Mouse (Mus musculus) right cerebral cortex, postnatal 10 days (tissue): ENCODE results near the gene Zfp362.

Source experiments
- DNase-seq, 2 experiments: peaks; one replicate each; pipeline ENCODE4 v3.0.0; 2021; ENCODE audit warnings: low spot score in 2 of 2

The Zfp362 gene

GRCm38 (mm10) chr4:128806043-128806826 is at the start of gene Zfp362:
Zfp362 (minus strand) TSS chr4:128806045.
- DNase-seq: peak; percentile 52 to 65

DNA sequence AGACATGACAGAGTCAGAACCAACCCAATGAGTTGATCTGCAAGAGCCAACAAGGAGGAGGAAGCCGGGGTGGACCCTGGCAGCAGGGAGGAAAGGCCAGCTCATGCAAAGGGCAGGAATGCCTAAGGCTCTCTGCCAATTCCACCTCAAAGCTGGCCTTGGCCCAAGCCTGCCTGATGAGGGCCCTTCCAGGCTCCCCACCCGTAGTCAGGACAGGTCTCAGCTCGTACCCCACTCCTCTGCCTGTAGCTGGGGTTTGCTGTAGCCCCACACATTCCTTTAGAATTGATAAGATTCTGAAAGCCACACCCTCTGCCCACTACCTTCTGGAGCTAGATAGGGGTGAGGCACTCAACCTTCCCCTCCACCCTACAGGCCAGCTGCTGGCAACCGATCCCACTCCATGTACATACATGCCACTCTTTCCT is 49.8 kb upstream of the Zfp362 start:
- DNase-seq: no peak

DNA sequence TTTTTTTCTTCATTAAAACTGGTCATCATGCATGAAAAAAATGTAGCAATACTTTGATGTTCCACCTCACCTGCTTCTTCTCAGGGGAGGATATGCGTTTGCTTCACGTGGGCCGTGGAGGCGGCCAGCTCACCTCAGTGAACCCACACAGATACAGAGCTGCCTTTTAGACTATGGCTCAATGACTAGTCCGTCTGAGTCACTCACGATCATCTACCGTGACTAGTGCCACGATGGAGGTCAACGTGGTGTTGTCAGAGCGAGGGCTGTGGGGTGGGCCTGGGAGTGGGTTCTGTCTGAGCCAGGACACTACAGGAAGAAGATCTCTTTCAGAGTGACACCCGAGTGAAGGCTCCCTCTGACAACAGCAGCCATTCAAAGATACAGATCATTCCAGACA is 47.3 kb upstream of the Zfp362 start:
- DNase-seq: no peak

DNA sequence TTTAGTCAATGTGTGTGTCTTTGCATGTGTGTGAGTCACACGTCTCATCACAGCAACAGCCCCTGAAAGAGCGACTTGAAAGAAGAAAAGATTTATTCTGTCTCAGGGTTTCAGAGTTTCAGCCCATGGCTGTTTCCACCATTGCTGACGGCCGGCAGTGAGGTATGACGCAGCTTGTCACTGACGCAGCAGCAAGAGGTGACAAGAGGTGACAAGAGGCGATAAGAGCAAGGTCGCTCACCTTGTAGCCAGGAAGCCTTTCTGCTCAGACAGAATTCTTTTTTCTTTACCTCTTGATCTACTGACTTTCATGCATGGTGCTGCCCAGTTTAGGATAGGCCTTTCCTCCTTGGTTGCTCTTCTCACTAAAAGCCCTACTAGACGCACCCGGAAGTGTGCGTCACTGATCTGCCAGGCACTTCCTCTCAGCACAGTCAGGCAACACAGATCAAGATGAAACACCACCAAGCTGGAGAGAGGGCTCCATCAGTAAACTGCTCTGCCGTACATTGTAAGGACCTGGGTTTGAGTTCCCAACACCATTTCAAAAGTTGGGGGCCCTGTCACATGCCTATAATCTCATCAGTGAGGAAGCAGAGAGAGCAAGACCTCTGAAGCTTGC is 46.5 kb upstream of the Zfp362 start:
- DNase-seq: no peak

DNA sequence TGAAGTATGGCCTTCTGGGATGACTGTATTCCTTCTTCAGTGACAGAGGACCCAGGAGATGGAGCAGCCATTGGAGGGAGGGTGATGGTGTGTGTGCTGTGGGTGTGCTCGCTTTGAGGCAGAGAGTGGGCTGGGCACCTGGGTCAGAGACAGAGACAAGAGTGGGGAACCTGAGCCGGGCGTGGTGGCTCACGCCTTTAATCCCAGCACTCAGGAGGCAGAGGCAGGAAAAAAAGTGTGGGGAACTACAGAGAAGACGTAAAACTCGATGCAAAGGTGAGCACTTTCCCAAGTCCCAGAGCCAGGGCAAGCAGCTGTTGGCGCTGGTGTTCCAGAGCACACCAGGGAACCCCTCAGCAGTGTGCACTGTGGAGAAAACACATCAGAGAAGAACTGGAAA is 43.8 kb upstream of the Zfp362 start:
- DNase-seq: no peak

- DNase-seq: no peak
Measured at GRCm38 (mm10) chr4:128848961-128849360, 43.1 kb upstream of the Zfp362 start.

DNA sequence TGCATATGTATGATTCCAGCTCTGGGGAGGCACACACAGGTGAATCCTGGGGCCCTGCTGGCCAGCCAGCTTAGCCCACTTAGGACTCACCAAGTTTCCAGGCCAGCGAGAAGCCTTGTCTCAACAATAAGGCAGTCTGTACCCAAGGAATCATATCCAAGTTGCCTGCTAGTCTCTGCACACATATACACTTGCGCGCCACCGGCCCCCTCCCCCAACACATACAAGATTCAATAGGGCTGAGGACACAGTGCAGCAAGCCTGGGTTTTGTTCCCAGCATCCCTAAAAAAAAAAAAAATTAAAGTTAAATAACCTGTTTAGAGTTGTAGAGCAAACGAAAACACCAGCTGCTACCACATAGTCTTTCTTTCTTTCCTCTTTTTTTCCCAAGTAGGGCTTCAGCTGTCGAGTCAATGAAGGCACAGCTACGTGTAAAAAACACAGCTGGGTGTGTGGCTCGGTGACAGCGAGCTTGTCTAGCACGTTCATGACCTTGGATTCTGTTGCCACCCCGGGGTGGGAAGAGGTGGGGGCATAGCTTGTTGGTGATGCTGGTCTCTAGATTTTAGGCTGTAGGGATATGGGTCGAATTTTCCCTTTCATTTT is 39.6 kb upstream of the Zfp362 start:
- DNase-seq: no peak

DNA sequence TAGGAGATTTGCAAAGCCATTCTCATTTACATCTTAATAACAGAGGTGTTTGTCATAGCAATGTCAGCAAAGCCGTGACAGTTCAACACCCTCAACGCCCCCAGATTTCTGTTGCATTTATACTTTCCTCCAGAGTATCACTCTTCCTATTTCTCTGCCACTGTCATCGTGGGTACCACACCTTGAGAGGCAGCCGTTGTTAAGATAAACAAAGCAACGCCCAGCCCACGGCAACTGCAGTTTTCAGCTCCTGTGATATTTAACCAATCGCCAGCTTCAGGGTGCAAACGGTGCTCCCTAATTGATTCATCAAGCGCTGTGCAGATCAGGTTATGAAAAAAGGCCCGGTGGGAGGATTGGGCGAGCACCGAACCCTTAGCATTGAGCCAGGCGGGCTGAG is 38.7 kb upstream of the Zfp362 start:
- DNase-seq: no peak

GRCm38 (mm10) chr4:128841259-128841658 is 35.4 kb upstream of the Zfp362 start:
- no peak for DNase-seq

GRCm38 (mm10) chr4:128839811-128840738 is 34.2 kb upstream of the Zfp362 start:
- peak; percentile 34 to 48 for DNase-seq

DNA sequence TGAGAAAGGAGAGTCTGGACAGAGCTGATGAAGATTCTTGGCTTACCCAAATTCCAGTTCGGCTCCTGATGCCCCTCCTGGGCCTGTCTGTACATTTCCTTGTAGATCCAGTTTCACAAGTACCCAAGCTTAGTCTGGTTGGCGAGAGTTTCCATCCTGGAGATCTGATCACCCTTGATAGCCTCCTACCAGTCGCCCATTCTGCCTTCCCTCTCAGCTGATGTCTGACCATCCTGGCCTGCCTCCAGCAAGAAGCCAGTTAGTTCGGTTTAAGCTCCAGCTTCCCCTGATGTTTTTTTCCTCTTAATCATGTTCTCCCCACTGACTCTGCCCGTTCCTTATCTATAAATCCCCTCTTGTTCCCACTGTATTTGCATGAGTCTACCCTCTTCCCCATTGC is 32.4 kb upstream of the Zfp362 start:
- no peak for DNase-seq

- DNase-seq: no peak
Measured at GRCm38 (mm10) chr4:128824131-128824530, 18.3 kb upstream of the Zfp362 start.

- no peak for DNase-seq
Measured at GRCm38 (mm10) chr4:128820568-128820967, 14.7 kb upstream of the Zfp362 start.

DNA sequence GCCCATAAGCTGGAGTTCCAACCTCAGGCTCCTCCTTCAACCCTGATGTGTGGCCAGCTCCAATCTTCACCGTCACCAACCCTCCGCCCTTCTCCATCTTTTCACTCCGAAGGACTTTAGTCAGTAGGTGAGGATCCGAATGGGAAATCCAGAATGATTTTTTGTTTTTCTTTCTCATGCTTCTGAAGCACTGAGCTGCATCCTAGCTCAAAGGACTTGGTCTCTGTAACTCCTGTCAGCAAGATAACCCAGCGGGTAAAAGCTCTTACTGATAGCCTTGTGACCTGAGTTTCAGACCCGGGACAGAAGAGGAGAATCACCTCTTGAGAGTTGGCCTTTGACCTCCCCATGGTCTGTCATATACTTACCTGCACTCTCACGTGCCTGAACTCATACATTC is 11.2 kb upstream of the Zfp362 start:
- no peak for DNase-seq

DNA sequence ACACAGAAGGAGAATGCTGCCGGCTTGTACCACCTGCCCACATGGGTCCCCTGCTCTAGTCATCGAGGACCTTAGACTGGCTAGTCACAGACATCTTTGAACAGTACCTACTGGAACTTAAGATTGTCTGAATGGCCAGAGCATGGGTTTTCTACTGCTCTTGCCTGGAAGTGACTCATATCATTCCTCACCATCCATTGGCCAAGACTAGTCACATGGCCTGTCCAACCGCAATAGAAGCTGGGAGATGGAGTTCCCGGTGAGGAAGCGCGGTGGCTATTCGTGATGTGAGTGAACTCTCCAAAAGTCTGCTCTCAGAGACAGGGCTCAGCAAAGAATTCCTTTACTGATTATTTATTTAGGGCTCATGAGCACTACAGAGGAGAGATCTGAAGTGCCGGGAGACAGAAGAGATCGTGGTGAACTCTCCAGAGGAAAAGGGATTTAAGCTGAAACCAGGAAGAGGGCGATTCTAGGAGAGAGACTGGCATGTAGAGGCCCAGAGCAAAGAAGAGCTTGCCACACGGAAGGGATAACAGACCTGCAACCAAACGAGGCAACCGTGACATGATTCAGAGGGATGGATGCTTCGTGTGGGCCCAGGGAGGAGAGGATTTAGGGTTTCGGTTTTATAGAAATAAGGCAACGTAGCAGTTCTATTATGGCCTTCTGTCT is 5.7 kb upstream of the Zfp362 start:
- peak; percentile 92 to 96 for DNase-seq

DNA sequence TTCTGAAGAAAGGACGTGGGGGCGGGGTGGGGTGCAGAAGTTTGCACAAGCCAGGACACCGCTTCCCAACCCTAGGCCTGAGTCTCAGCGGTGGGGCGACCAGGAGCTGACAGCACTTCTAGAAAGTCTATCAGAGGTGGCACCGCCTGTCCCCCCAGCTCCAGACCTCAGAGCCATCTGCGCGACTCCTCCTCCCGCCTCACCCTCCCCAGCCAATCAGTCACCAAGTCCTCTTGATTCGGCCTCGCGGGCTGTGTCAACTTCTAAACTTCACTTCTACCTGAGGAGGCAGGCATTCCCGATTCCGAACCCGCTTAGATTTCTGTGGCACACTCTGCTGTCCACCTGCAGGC is 958 bp upstream of the Zfp362 start:
- peak; percentile 61 to 68 for DNase-seq

- peak; percentile 37 to 51 for DNase-seq
Measured at GRCm38 (mm10) chr4:128805150-128806042, 449 bp downstream of the Zfp362 start.

DNA sequence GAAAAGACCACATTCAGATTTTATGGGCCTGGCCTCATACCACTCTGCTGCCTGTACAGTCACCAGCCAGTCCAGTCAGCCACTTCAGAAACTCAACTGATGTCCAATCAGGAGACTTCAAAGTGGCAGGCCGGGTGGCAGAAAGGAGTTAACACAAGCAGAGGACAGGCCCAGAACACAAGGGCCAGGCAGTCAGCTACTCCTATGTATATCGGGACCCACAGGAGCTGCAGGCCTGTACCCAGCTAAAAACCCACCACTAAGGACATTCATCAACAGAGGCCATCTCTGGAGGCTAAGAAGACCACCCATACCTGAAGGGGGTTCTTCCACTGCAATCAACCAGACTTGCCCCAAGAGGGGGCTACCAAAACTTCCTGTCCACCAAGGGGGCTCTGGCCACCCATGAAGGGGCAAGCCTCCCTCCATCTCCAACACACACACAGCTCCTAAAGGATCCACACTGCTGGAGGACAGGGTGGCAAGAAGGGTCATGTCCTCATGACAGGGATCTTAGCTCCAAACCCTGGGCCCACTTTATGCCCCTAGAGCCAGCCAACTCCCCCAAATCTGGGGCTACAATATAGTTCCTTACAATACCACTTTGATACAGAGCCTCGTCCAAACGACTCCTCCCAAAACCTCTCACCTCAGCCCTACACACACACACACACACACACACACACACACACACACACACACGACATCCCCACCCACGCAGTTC is 1.3 kb downstream of the Zfp362 start:
- DNase-seq: peak in 1 of 2 experiments; percentile 29

- DNase-seq: no peak
Measured at GRCm38 (mm10) chr4:128803569-128803968, 2.3 kb downstream of the Zfp362 start.
